Mouse (Mus musculus) left cerebral cortex, adult 9 months (tissue): Measurements from ENCODE around the gene Tmub2.

Experiments used
- DNase-seq, 2 experiments: peaks; one replicate each; pipeline ENCODE4 v3.0.0; 2022; ENCODE audit warnings: low spot score in 2 of 2

Gene Tmub2

DNA sequence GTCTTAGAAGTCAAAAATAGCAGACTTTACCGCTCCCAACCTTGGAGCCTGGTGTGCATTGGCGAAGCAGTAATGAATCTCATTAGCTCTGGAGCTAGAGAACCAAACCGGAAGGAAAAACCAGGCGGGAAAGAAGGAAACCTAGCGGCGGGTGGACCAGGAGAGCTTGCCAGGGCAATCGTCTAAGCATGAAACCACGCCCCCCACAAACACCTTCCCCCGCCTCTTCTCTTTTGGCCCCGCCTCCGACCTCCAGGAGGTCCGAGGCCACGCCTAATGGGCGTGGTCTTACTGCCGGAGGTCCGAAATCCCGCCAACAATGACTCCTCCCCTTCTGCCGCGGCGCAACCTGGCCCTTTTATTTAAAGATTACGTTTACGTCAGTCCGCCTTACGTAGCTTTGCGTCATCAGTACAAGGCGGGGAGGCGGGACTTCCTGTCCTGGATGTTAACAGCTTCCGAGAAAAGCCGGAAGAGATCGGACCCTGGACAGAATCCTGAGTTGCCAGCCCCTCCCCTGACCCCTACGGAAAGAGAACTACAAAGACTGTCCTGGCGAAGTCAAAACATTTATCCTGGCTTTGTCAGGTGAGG lies at the start of gene Tmub2:
Tmub2 (plus strand) TSS at position 431 of the 594 bp plus-strand sequence.
- peak; percentile 95 to 98 for DNase-seq

DNA sequence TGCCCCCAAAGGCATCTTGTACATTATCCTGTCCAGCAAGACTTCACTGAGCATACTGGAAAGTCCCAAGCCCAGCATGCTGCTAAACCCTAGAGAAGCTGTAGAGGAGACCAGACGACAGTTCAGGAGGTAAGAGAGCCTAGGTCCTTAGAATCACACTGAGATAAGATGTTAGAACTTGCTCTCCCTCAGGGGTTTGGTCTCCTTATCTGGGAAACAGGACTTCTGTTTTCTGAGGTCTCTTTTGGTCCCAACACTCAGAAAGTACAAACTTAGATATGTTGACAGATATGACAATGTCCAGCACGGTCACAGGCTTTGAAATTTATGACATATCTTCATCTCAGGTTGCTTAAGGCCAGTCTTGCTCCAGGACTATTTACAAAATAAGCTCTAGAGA lies 48.7 kb upstream of the Tmub2 start:
- DNase-seq, result no peak

DNA sequence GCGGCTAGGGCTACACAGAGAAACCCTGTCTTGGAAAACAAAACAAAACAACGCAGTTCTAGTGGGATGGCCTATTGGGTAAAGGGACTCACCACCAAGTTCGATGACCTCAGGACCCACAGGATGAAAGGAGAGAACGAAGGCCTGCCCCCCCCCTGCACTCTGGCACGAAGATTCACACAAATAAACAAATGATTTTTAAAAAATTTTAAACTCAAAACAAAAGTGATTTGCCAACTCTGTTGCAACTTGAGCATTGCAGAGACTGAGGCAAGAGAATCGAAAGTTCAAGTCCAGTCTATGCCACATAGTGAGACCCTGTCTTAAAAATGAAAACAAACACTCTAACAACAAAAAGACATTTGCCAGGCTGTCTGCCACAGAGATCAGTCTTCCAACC lies 44.1 kb upstream of the Tmub2 start:
- no peak for DNase-seq

DNA sequence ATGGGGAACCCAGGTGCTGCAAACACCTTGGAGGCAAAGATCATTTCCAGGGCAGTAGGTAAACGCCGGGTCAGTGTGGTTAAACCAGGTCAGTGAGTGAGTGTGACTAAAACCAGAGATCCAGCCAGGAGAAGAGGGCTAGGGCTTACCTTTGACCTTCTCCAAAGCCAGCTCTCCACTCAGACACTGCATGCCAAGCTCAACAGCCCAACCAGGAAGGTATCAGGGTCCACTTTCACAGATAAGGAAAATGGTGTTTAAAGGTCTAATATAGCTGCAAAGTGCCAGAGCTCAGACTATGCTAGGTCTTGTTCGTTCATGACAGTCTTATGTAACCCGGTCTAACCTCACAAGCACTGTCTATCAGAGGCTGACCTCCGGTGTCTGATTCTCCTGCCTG lies 43.5 kb upstream of the Tmub2 start:
- no peak for DNase-seq

DNA sequence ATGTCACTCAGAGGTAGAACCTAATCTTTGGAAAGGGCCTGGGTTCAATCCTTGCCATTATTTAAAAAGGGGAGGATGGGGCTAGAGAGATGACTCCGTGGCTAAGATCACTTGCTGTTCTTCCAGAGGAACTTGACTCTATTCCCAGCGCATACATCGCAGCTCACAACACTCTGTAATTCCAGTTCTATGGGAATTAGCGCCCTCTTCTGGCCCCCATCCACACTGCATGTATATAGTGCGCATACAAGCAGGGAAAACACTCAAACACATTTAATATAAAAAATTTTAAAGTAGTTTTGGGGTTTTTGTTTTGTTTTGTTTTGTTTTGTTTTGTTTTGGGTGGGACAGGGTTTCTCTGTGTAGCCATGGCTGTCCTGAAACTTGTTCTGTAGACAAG lies 42.9 kb upstream of the Tmub2 start:
- no peak for DNase-seq

DNA sequence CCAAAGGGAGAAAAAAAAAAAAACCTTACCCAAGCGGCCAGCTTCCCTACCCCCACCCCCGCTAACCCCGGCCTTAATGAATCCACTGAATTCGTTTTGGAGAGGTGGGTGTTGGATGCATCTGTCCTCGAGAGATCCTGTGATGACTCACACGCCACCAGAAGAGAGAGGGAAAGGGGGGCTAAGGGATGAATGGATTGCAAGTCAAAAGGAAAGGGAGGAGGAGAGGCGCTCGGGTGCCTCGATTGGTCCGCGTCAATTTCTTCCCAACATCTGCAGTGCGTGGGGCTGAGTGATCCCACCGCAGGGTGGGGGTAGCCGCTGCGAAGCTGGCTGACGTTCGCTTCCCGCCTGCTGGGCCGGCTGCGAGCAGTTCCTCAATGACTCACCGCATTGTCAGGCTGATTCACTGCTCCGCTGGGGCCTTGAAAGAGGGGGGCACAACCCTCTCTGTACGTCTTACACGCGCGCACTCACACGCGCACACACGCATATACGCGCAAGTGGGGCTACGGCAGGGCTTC lies 39.7 kb upstream of the Tmub2 start:
- peak; percentile 86 to 87 for DNase-seq

DNA sequence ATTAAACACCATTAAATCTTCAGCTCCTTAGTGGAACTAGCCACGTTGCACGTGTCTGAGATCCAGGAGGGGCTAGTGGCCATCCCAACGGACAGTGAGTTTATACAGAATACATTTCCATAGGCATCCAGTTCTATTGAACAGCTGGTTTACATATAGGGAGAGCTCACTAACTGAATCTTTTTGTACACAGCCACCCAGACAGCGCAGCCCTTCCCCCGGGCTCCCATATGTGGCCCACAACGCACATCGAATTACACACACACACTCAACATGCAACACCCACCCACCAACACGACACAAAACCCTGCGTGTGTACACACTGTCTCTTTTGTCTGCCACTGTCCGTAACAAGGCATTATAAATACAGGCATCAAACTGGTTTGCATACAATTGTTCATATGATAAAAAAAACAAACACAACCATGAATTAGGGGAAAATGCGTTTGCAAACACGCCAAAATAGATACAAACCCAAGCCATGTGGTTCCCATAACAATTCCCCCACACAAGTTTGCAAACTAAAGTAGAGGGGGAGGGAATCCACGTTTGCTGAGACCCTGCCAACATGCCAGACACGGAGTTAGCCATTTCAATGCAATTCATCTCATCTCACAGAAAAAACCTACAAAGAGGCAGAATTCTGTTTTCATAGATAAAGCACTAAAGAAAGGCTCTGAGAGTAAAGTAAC lies 39.0 kb upstream of the Tmub2 start:
- DNase-seq, result no peak

DNA sequence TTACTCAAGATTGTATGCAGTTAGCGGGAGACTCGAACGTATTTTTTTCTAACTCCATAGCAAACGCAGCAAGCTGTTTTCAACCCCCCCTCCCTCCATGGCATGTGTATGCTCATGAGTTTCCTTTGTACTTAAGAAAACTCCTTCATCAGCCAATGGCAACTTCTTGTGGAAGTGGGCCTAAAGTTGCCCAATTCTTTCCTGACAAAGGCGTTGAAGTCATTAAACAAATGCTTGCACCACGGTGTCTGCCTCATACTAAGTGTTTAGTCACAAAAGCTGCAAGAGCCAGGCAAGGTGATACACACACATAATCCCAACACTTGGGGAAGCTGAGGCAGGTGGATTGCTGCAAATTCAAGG lies 38.5 kb upstream of the Tmub2 start:
- DNase-seq, result no peak

DNA sequence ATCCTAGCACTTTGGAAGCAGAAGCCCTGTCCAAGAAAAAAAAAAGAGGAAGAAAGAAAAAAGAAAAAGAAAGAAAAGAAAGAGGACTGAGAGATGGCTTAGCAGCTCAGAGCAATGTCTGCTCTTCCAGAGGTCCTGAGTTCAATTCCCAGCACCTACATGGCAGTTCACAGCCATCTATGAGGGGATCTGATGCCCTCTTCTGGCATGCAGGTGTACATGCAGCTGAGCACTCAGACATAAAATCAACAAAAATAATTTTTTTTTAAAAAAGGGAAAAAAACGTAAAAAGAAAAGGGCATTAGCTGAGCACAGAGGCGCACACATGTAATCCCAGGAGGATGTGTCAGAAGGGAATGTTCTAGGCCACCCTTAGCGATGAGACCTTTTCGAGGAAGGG lies 37.9 kb upstream of the Tmub2 start:
- DNase-seq, result no peak

DNA sequence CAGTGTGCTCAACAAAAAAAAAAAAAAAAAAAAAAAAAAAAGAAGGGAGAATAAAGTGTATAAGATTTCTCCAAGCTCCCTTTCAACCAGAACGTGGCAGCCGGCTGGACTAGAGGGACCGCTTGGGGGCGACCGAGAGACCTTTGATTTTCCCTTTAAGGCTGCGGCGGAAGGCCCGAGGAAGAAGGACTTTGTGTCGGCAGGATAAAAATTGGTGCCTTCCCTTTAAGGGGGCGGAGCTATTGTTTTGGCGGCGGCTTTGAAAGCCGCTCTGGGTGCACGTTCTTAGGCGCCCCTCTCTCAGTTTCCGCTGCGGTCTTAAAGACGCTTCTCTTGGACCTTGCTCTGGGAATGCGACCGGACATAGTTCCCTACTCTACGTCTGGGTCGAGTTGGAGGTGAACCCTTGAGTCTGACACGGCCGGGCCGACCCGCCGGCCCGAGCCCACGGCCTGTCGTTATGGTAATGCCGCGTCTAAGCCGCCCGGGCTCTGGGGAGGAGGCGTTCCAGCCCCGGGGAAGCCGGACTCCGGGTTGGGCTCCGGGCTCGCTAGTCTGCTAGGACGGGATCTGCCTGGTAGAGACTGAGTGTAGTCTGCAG lies 36.0 kb upstream of the Tmub2 start, which contains the start of gene BC030867:
BC030867 (plus strand) TSS at position 253 of the 601 bp plus-strand sequence.
- peak in 1 of 2 experiments; percentile 95 for DNase-seq

DNA sequence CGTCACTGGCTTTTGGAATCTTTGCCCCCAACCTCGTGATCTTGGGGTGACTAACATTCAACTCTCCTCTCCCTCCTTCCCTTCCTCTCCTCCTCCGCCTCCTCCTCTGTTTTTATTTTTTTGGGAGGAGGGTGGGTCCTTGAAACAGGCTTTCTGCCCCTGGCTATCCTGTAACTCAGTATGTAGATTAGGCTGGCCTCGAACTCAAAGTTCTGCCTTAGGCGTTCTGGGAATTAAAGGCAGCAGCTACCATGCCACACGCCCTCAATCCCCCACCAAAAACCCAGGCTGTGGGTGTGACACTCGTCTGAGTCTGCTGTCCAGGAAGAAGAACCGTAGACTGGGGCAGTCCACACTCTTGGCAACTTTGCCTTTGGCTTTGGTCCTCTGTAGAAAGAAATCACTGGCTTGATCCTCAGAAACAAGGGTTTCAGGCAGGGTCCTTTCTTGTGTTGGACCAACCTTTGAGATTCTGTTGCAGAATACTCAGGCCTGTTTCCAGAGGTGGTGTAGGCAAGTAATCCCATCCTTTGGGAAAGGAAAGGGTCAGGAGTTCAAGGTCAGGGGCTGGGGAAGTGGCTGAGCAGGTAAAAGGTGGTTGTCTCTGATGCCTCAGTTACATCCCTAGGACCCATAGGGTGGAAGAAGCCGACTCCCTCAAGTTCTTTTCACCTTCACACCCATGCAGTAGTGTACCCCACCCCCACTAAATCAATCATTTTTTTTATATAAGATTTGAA lies 35.2 kb upstream of the Tmub2 start:
- no peak for DNase-seq

DNA sequence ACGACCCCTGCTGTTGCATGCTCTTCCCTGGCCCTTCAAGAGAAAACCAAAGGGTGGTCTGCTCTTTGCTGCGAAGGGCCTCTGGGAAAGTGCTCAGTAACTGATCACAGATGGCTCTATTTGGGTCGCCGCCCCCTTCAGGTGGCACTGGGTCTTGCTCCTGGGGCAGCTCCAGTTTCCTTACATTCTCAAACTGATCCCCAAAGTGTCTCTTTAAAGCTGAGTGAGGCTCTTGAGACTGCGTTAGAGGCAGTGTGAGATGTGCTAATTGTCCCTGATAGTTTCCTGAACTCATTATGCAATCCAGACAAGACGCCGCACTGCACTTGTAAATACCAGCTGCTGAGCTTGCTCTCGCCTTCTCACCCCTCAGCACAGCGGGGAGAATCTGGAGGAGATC lies 27.2 kb upstream of the Tmub2 start:
- DNase-seq, result peak in 1 of 2 experiments; percentile 16

DNA sequence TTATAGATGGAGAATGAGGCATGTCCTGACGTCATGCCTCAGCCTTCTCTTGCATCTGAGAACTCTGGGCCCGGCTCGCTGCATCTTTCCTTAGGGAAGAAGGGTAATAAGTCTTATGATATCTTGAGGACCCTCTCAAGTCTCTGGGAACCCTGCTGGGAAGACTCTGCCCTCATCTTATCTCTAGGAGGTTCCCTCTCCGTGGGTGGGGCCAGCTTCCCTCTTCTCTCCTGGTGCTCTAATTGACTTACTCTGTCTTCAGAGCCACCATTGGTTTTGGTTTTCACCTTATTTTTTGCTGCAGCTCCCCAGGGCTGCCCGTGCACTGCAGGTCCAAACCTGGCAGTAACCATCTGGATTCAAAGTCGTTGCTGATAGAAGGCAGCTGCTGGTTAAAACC lies 26.6 kb upstream of the Tmub2 start:
- no peak for DNase-seq

DNA sequence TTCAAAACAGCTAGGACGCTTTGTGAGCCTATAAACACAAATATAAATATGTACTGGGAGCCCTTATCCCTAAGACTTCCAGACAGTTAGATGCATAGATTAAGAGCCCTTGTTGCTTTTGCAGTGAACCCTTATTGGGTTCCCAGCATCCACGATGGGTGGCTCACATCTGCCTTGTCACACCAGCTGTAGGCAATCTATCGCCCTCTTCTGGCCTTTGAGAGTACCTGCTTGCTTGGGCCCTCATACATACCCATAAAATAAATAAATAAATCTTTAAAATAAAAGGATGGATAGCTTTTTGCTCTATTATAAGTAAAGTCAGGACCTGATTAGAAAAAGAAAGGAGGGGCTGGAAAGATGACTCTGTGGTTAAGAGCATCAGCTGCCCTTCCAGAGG lies 26.2 kb upstream of the Tmub2 start:
- DNase-seq, result no peak

DNA sequence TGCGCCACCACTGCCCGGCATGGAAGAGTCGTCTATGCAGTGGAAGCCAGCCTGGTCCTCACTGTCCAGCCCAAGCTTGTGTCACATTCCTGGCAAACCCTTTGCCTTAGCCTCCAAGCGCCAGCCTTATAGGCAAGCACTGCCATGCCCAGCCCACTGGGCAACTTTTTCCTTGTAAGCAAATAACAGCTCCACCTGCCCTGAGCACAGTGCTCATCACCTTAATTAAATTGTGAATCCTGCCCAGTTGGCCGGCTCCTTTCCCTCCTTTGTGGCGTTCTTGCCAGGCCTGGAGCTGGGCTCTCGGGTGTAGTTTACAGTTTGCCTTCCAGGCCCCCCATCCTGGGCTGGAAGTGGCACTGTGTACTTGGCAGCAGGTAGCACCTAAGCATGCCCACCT lies 21.5 kb upstream of the Tmub2 start:
- DNase-seq, result no peak

DNA sequence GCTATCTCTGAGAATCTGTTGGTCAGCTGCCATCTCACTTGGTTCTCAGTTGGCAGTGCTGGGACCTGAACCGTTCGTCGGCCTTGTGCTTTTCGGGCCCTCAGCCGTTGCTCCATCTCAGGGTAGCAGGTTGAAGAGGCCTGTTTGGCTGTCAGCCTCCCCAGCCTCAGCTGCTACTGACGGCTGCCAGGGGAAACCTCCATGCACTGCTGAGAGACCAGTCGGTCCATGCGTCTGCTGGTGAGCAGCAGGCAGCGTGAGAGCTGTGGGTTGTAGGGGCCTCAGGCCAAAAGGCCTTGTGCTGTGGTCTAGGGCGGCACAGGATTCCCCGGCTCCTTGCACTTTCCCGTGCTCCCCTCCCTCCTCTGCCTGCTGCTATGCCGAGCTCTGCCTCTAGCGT lies 18.9 kb upstream of the Tmub2 start:
- no peak for DNase-seq

DNA sequence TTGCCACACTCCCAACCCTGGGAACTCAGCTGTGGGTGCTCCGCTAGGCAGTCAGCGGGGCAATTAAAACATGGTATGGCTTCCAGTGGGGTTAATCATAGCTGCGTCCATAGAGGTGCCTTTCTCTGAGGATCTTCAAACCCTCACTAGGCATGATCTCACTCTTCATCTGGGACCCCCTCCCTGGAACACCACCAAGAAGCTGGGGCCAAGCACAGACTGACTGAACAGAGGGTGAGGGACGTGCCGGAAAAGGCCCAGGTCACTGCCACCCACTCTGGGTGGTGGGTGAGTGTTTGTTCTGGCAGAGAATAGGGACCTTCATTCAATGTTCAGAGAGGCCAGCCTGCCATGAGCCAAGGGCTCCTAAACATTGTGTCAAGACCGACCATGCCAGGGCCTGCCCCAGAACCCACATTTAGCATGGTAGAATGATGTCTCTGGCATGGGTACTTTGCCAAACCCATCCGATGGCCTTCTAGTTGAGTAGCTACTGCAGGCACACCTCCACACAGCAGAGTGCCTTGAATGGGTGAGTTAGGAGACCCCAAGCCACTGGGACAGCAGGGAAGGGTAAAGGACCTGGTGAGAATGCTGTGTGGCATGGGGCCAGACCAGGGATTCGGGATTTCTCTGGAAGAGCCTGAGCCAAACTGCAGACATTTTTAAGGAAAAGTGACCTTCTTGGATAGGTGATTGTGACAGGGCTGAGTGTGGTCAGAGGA lies 17.9 kb upstream of the Tmub2 start:
- no peak for DNase-seq

DNA sequence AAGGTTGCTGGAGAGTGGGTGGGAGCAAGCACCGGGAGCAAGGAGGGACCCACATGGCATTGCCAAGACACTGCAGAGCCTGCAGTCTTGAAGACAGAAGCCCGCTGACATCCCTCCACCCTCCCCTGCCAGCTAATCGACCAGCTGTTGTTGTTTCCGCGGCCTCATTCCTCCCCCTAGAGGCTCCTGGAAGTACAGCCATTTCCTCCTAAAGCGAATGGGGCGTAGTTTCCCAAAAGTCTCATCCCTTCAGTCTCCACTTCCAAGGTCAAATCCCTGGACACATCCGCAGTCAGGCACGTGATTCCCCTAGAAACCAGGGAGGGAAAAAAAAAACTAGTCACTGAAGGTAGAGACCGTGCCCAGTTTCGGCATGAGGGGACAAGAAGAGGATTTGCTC lies 17.3 kb upstream of the Tmub2 start:
- peak in 1 of 2 experiments; percentile 74 for DNase-seq

DNA sequence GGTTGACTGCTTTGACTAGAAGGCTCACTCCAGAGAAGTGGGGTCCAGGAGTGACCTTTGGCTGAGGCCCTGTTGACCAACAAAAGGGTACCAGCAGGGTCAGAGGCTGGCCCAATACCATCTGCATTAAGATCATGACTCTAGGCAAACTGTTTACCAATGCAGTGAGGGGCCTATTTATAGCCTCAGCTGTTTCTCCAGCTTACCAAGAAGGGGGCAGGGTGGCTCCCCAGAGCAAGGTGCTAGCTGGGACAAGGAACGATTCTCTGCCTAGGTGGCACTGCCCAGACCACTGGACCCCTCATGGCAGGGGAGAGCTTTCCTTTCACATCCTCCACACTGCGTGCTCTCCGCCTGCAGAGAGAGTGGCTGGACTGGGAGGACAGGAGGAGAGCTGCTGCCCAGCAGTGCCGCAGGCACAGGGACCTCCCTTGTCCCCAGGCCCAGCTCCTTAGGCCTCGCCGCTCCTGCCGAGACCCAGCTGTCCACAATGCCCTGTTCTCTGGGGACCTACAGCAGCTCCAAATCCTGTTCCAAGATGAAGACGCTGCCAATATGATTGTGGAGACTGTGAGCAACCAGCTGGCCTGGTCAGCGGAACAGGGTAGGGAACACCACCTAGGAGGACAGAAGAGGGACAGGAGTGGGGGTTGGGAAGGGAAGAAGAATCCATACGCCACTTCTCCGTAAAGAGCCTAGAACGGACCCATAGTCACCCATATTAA lies 16.0 kb upstream of the Tmub2 start, which contains the start of gene Asb16:
Asb16 (plus strand) TSS at position 224 of the 725 bp plus-strand sequence.
- DNase-seq, result no peak

DNA sequence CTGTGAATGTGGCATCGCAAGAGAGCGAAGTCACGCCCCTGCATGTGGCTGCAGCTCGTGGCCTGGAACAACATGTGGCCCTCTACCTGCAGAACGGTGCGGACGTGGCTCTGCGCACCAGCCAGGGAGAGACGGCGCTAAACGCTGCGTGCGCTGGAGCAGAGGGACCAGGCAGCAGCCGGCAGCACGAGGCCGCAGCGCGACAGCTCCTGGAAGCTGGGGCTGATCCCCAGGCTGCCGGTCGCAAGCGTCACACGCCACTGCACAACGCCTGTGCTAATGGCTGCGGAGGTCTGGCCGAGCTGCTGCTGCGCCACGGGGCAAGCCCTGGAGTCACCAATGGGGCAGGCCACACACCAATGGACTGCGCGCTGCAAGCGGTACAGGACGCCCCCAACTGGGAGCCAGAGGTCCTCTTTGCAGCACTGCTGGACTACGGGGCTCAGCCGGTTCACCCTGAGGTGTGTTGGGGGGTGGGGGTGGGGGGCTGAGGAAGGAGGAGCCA lies 8.3 kb upstream of the Tmub2 start:
- no peak for DNase-seq

DNA sequence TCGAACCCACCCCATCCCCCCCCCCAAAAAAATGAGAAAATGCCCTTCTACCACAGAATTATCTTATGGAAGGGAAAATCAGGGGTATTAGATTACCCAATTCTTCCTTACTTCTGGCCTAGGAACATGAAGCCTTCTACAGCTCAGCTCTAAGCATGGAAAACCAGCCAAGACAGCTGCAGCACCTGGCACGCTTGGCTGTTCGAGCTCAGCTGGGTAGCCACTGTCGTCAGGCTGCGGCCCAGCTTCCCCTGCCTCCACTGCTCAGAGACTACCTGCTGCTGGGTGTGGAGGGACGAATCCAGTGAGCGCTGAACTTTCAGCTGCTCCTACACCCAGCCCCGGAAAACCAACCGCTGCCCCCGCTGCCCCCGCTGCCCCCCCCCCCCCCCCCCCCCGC lies 7.0 kb upstream of the Tmub2 start:
- DNase-seq, result no peak
